Mouse (Mus musculus): ENCODE measurements around the gene Ptpn13. TPM values are rescaled to one million over a fixed set of nuclear protein-coding genes. Genes with fewer than 3 reads are reported as not detected.
A peak's percentile ranks its signal among the peaks of the same experiment; 100 is the strongest.

Ptpn13 gene
- total RNA-seq, 2 experiments from 2014 or later: 20.9 to 36.1 TPM

DNA sequence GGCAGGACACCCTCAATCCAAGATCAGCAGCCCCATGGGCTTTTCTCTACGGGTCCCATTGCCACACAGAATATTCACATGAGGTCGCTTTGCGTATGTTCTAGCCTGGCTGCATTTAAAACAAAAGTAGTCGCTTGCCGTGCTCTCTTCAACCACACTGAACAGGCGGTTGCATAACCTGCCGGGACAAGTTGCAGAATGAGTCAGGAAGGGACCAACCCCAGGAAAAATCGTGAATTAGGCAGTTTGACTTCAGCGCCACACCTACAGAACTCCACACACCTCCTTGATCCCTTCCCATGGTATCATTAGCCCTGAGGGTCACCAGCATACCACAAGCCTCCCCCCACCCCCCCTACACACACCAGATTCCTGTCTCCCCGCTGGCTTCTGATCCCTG is 4.4 kb upstream of the Ptpn13 start:
- DNase-seq (ENCODE audit: low spot score in 2 of 2): no peak

DNA sequence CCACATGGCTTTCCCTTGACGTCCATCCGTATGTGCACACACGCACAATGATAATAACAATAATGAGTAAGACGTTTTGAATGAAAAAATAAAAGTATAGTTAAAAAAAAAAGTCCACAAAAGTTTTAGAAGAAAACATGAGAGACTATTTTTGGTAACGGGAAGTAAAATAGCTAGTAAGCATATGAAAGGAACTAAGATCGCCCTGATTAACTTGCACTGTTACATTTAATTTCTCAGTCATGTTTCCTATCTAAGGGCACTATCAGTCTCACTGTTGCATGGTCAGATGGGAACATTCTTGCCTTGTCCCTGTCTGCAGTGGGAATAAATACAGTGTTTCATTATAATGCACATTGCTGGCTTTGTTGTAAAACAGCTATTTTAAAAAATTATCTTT is 2.4 kb upstream of the Ptpn13 start:
- DNase-seq (ENCODE audit: low spot score in 2 of 2): no peak

- DNase-seq (ENCODE audit: low spot score in 2 of 2): no peak
Observed at GRCm38 (mm10) chr5:103423305-103423926, 1.6 kb upstream of the Ptpn13 start.

- DNase-seq (ENCODE audit: low spot score in 2 of 2): no peak
Observed at GRCm38 (mm10) chr5:103423927-103424315, 1.1 kb upstream of the Ptpn13 start.

GRCm38 (mm10) chr5:103425363-103426031 is 505 bp downstream of the Ptpn13 start:
- peak; percentile 35 to 51 for DNase-seq (ENCODE audit: low spot score in 2 of 2)

- no peak for DNase-seq (ENCODE audit: low spot score in 2 of 2)
Observed at GRCm38 (mm10) chr5:103426250-103426649, 1.3 kb downstream of the Ptpn13 start.

DNA sequence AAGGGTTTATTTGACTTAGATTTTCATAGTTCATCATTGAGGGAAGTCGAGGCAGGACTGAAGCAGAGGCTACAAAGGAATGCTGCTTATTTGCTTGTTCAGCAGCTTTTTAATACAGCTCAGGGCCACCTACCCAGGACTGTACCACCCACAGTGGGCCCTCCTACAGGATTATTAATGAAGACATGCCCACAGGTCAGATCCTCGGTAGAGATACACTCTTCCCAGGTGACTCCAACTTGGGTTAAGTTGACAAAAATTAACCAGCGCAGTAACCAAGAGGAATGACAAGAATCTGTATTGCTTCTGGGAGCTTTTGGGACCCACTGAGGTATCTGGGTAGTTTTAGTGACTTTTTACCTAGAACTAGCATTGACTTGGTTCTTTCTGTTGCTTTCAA is 6.0 kb downstream of the Ptpn13 start:
- no peak for DNase-seq (ENCODE audit: low spot score in 2 of 2)

DNA sequence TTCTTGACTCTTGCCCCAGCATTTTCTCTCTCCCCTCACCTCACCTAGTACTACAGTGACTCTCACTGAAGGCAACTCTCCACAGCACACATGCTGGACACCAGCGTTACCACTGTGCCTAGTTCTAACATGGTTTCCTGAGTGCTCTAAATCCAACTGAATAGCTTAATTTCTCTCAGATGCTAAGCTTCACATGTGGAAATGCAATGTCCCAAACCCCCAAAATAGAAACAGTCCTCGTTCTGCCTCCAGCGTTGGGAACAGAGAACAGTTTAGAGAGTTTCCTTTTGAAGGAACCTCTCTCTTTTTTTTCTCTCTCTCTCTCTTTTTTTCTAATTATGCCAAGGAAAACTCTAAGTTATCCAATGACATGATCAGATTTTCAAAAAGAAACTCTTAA is 6.5 kb downstream of the Ptpn13 start:
- DNase-seq (ENCODE audit: low spot score in 2 of 2): no peak

DNA sequence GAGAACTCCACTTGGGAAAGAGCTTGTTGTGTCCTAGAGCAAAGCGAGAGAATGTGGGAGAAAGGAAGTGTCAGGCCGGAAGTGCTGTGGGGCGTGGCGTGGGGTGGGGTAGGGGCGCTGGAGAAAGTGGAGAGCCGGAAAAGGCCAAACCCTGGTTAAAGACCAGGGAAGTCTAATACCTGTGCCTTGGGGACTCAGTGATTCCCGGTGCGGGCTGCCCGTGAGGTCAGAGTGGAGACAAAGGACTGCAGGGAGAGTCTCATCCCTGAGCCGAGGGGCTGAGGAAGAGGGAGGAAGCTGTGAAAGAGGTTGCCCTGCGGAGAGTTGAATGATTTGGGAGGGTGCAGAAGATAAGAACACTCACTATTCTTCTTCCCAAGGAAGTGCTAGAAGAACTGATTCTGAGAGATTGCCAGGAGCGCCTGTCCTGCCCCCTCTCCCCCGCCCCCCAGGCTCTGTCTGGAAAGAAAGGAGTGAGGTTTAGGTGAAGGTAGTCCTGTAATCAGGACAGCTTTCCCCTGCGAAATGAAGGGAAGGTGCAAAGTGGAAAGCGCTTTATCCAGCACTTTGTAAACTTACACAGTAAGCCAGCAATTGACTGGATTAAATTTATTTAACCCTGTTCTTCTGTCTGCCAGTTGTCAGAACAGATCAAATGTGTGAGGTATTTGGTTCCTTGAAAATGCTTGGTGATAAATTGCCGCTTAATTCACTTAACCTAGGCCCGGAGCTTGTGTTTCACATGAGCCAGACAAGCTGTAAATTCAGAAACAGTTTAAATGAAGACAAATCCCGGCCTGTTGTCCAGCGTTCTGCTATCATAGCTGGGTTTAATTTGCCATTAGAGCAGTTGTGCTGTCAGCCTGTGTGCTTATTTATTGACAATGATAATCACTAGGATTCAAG is 11.3 kb downstream of the Ptpn13 start:
- peak; percentile 15 to 29 for DNase-seq (ENCODE audit: low spot score in 2 of 2)

GRCm38 (mm10) chr5:103437714-103438113 is 12.7 kb downstream of the Ptpn13 start:
- no peak for DNase-seq (ENCODE audit: low spot score in 2 of 2)

DNA sequence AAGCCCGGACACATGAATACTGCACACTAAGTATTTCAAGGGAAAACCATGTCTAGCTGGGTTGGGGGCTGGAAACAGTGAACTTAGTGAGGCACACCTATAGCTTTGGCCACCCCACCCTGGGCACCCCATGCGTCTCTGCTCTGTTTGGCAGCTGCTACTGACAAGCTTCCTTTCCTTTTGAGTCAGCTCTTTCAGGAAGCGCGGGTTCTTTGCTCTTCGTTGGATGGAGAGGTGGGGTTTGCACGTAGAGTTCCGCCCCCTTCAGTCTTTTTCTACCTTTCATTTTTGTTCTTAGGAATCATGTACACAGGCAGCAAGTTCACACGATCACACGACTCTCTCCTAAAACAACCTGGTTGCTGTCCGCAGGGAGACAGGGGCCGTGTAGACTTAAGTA is 14.2 kb downstream of the Ptpn13 start:
- no peak for DNase-seq (ENCODE audit: low spot score in 2 of 2)

- no peak for DNase-seq (ENCODE audit: low spot score in 2 of 2)
Observed at GRCm38 (mm10) chr5:103440418-103441276, 15.7 kb downstream of the Ptpn13 start.

GRCm38 (mm10) chr5:103441706-103442105 is 16.7 kb downstream of the Ptpn13 start:
- no peak for DNase-seq (ENCODE audit: low spot score in 2 of 2)

DNA sequence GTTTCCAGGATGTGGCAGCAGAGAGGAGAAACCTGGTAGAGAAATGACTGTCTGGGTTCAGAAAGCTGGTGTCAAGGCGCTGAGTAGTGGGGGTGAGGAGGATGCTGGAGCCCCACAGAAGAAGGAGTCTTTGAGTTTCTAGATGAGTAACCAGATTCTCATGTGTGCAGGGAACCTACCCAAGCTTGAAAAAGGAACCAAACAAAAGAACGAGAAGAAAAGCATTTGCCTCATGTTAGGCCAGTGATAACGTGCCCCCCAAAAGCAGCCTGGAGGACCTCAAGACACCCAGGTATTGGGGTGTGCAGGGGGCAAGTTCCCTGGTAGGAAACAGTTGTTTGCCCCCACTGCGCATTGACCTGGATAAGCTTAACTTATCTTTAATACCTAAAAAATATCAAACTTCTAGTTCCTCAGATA is 17.3 kb downstream of the Ptpn13 start:
- DNase-seq (ENCODE audit: low spot score in 2 of 2): no peak

GRCm38 (mm10) chr5:103442921-103443320 is 17.9 kb downstream of the Ptpn13 start:
- no peak for DNase-seq (ENCODE audit: low spot score in 2 of 2)

GRCm38 (mm10) chr5:103445383-103445782 is 20.4 kb downstream of the Ptpn13 start:
- DNase-seq (ENCODE audit: low spot score in 2 of 2): no peak

- DNase-seq (ENCODE audit: low spot score in 2 of 2): no peak
Observed at GRCm38 (mm10) chr5:103447806-103448416, 22.9 kb downstream of the Ptpn13 start.

DNA sequence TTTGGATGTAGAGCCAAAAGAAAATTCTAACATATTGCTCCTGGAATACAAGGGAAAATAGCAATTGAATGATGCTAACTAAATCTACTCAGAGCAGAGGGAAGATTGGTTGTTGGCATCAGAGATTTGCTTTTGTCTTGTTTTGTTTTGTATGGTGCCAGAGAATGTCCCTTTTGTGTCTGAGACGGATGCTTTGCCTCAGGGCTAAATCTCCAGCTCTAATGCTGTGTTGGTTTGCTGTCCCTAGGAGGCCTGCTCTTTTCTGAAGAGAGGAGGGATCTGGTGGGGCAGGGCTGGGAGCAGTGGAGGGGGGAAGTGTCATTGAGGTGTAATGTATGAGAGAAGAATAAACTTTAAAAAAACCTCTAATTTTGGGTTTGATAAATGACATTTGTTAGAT is 23.5 kb downstream of the Ptpn13 start:
- DNase-seq (ENCODE audit: low spot score in 2 of 2): no peak

DNA sequence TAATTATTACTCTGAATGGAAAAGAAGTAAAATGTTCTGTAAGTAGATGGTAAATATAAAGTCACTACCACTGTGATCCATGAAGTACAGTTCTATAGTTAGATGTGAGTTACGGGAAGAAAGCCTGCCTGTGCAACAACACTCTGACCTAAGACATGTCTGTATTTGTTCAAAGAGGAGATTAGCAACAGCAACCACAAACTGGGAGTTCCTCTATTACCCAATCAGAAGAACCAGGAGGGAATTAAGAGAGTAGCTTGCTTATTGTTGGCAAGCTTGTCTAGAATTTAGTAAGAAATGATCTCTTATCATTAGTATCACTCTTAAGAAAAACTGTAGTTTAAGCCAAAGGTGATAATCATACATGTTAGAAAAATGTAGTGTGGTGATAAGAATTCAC is 25.7 kb downstream of the Ptpn13 start:
- no peak for DNase-seq (ENCODE audit: low spot score in 2 of 2)

DNA sequence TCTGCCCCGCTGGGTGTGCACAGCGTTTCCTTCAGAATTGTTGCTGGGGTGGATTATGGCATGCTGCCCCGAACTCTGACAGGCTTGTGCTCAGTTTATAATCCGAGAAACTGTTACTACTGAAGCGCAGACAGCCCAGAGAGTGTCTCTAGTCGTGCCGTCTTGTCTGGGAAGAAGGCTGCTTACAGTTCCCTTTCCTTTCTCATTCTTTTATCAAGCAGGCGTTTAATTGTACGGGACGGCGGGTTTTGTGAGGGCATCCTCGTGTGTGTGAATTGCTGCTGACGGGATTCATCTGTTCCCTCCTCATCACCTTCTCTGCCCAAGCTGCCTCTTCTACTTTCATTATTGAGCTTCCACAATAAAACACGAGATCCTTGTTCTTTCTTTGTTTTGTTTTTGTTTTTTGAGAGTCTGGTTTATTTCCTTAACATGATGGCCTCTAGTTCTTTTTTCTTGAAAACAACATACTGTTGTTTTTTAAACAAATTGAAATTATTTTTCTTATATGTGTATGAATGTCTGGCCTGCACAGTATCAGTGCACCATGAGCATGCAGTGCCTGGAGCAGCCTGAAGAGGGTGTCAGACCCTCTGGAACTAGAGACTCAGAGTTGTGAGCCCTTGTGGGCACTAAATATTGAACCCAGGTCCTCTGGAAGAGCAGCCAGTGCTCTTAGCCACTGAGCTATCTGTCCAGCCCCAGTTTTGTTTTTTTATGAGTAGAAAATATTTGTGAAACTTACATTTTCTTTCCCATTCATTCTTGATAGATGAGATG is 28.6 kb downstream of the Ptpn13 start:
- no peak for DNase-seq (ENCODE audit: low spot score in 2 of 2)

Data from adrenal gland, adult 18-20 months (tissue).